Mouse (Mus musculus) neural tube, embryonic 12.5 days (tissue): ENCODE data around the gene Ccdc22. TPM values are rescaled to one million over a fixed set of nuclear protein-coding genes. Genes with fewer than 3 reads are reported as not detected.

Experiments used
- ATAC-seq: fragments of 200-750 bp; cut with Nextera tagmentation; 2 replicates; pipeline ENCODE4 v1.8.0; 2017; ENCODE audit warnings: low read depth, mild to moderate bottlenecking, moderate TSS enrichment, moderate library complexity; ENCODE audit not compliant: low FRiP score
- H3K27ac ChIP-seq: fragments of 300-500 bp; sonication (generic); 2 replicates; pipeline ENCODE4 v1.5.1; 2016
- H3K27me3 ChIP-seq: fragments of 300-500 bp; sonication (generic); replicated peaks from 2 replicates; pipeline ENCODE4 v1.6.1; 2016; ENCODE audit warnings: mild to moderate bottlenecking
- H3K36me3 ChIP-seq: fragments of 300-500 bp; sonication (generic); 2 replicates; pipeline ENCODE4 v1.6.1; 2016; ENCODE audit warnings: mild to moderate bottlenecking
- H3K4me1 ChIP-seq: fragments of 300-500 bp; sonication (generic); 2 replicates; pipeline ENCODE4 v1.6.1; 2016
- H3K4me2 ChIP-seq: fragments of 300-500 bp; sonication (generic); replicated peaks from 2 replicates; pipeline ENCODE4 v1.6.1; 2016; ENCODE audit warnings: mild to moderate bottlenecking
- H3K4me3 ChIP-seq: fragments of 300-500 bp; sonication (generic); 2 replicates; pipeline ENCODE4 v1.5.1; 2016
- H3K9ac ChIP-seq: fragments of 300-500 bp; sonication (generic); 2 replicates; pipeline ENCODE4 v1.6.1; 2016; ENCODE audit warnings: mild to moderate bottlenecking
- H3K9me3 ChIP-seq: fragments of 300-500 bp; sonication (generic); 2 replicates; pipeline ENCODE4 v1.6.1; 2016; ENCODE audit warnings: mild to moderate bottlenecking
- WGBS: fragments of 180-500 bp; shearing (Covaris S2); methylation state at CpG from one replicate; pipeline ENCODE4 v1.1.7; 2016; 5-methylcytosine and 5-hydroxymethylcytosine counted together
- polyA plus RNA-seq: library from polyadenylated mRNA; unstranded; fragments of >200 nt; fragmentation: Nextera tagmentation; extraction: Ambion mirVana; gene quantifications from 2 replicates; pipeline ENCODE4 v1.2.1, GENCODE M21; 2016

Gene Ccdc22
- polyA plus RNA-seq: 30.2 and 30.6 TPM in 2 replicates

DNA sequence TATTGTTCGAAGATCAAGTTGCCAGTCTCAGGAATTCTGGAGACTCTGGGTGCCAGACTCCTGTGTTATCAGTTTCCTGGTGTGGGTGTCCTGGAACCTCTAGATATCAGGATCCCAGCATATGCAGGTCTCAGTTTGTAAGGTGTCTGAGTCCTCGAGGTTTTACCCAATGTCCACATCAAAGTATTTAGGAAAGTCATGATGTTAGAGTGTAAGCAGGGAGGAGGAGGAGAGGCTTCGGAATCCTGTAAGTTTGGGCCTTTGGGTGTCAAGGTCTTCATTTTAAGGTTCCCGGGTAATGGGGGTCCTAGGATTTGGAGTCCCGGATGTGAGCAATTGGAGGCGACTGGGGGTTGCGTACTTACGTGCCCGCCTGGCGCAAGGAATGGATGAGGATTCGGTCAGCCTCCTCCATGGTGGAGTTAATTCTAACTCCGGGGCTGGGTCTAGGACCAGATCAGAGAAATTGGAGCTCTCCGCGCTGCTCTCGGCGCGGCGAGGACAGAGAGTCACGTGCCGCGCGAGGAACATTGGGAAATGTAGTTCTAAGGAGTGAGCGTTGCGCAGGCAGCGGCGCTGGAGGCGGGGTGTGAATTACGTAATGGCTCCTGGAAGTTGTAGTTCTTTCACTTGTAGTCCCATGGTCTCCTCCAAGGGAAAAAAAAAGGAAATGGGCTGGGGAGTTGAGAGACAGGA, at the start of gene Ccdc22:
Gene Ccdc22 (minus strand): TSS at position 639 of the 696 bp plus-strand sequence.
- Histone ChIP-seq H3K9me3 (no peaks in the 10 kb centered on the region), H3K4me1 (0 out of 2 replicates have a peak, but pooled peaks cover 5% of the 10 kb centered on the region), H3K4me2 (peak within 1 kb of the TSS; percentile 53), H3K9ac (peak within 1 kb of the TSS; percentile 42), H3K4me3 (peak within 1 kb of the TSS; percentile 36), H3K36me3 (no peaks in the 10 kb centered on the region), H3K27ac (no peak within 1 kb of the TSS), H3K27me3 (no peaks in the 10 kb centered on the region)
- 17% methylated on average over 28 of the region's 28 CpGs for WGBS
- ATAC-seq: peak; percentile 91

DNA sequence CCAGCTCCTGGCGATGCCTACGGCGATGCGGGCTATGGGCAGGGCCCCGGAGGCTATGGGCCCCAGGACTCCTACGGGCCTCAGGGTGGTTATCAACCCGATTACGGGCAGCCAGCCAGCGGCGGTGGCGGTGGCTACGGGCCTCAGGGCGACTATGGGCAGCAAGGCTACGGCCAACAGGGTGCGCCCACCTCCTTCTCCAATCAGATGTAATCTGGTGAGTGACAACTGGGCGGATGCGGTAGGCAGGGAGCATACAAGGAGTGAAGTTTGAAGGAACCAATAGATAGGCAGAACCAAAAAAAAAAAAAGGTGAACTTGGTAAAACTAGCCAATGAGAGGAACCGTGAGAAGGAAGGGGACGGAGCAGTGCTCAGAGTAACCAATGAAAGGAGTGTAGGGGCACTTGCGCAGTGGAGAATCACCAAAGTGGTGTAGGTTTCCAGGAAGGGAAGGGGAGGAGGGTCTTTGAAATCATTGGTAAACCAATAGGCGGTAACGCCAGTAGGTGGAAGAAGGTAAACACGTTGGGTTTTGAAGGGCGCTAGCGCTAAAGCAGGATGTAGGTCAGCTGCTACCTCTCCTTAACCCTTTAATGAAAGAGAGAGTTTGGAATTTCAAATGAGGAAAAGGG, 43.5 kb upstream of the Ccdc22 start:
- 12% methylated on average over 25 of the region's 25 CpGs for WGBS
- Histone ChIP-seq H3K4me3 (peak overlapping the region; percentile 32), H3K4me1 (no peaks in the 10 kb centered on the region), H3K36me3 (no peaks in the 10 kb centered on the region), H3K9me3 (no peaks in the 10 kb centered on the region), H3K9ac (0 out of 2 replicates have a peak overlapping the region, but pooled peaks have one; percentile 42), H3K27ac (no peak overlapping the region), H3K4me2 (peak overlapping the region; percentile 56), H3K27me3 (no peaks in the 10 kb centered on the region)
- ATAC-seq: peak; percentile 97

DNA sequence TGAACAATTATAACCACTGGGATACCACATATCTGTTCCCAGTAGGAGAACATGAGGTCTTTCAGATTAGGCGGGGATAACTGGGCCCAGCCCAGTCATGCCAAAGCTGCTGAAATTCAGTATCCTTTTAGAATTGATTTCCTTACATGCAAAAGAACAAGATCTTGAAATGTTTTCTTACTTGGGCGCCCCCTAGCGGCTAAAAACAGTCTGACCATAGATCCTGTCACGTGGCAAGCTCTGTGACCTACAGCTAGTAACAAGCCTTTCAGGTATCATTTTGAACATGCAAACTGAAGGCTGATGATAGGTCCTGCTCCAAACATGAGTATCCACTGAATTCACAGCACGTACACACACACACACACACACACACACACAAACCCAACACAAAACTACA, 40.0 kb upstream of the Ccdc22 start:
- no peak overlapping the region for H3K4me3 ChIP-seq
- H3K4me1 ChIP-seq: 0 out of 2 replicates have a peak, but pooled peaks cover 5% of the 10 kb centered on the region
- no peak overlapping the region for H3K27ac ChIP-seq
- H3K9ac ChIP-seq: no peak overlapping the region
- H3K4me2 ChIP-seq: no peak overlapping the region
- no peaks in the 10 kb centered on the region for H3K36me3 ChIP-seq
- WGBS: 14% methylated on average over 5 of the region's 5 CpGs
- no peak for ATAC-seq
- H3K9me3 ChIP-seq: no peaks in the 10 kb centered on the region
- H3K27me3 ChIP-seq: no peaks in the 10 kb centered on the region

DNA sequence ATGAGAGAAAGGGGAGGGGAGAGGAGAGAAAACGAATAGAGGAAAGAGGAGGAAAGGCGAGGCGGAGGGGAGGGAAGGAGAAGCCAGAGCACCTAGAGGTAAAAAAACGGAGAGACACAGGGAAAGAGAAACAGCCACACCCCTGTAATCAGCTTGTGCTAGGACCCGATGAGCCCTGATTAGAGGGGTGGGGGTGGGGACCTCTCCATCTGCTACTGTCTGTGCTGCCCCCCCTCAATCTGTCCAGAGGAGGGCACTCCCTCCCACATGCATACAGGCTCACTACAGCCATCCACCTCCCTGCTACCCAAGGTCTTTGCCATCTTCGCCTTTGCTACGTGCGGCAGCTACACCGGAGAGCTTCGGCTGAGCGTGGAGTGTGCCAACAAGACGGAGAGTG, 35.5 kb upstream of the Ccdc22 start:
- 33% methylated on average over 12 of the region's 12 CpGs for WGBS
- H3K36me3 ChIP-seq: no peaks in the 10 kb centered on the region
- peak overlapping the region; percentile 55 for H3K4me2 ChIP-seq

DNA sequence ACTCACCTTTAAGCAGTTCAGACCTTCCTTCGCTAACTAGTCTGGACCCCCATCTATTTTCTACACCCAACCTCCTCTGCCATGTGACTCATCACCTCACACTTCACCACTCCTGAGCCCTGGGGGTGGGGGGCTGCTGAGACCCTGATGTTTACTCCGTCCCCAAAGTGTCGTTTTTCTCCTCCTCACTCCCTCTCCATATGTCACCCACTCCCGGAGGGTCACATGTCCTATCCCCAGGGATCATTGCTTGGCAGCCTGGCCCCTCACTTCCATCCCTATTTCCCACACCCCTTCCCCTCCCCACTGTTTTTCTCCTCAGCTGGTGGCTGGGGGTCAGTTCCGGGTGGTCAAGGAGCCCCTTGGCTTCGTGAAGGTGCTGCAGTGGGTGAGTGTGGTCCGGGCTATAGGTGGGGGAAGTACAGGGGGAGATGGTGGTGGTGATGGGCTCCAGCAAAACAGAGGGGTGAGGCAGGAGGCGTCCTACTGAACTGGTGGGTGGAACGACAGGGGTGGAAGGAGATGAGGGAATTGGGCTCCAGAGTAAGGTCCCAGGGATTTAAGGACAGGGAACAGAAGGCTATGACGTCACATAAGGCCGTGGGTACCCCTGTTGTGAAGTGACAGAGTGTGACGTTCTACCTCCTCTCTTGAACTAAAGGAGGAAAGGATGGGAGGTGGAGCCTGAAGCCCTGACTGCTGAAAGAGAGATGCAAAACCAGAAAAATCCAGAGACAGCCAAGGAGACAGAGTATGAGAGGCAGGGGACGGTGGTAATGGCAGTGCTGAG, 34.4 kb upstream of the Ccdc22 start:
- Histone ChIP-seq H3K9me3 (no peaks in the 10 kb centered on the region), H3K4me3 (peak overlapping the region; percentile 49), H3K27ac (no peak overlapping the region), H3K9ac (peak overlapping the region; percentile 55), H3K4me1 (0 out of 2 replicates have a peak, but pooled peaks cover 5% of the 10 kb centered on the region), H3K36me3 (no peaks in the 10 kb centered on the region), H3K4me2 (peak overlapping the region; percentile 55), H3K27me3 (no peaks in the 10 kb centered on the region)
- peak; percentile 54 for ATAC-seq
- WGBS: 24% methylated on average over 13 of the region's 13 CpGs

More for the DNA sequence above, 35.5 kb upstream of the Ccdc22 start:
- 0 out of 2 replicates have a peak overlapping the region, but pooled peaks have one; percentile 13 for H3K9ac ChIP-seq
- no peak overlapping the region for H3K4me3 ChIP-seq
- ATAC-seq: no peak
- no peaks in the 10 kb centered on the region for H3K9me3 ChIP-seq
- no peak overlapping the region for H3K27ac ChIP-seq
- 0 out of 2 replicates have a peak, but pooled peaks cover 5% of the 10 kb centered on the region for H3K4me1 ChIP-seq
- H3K27me3 ChIP-seq: no peaks in the 10 kb centered on the region

DNA sequence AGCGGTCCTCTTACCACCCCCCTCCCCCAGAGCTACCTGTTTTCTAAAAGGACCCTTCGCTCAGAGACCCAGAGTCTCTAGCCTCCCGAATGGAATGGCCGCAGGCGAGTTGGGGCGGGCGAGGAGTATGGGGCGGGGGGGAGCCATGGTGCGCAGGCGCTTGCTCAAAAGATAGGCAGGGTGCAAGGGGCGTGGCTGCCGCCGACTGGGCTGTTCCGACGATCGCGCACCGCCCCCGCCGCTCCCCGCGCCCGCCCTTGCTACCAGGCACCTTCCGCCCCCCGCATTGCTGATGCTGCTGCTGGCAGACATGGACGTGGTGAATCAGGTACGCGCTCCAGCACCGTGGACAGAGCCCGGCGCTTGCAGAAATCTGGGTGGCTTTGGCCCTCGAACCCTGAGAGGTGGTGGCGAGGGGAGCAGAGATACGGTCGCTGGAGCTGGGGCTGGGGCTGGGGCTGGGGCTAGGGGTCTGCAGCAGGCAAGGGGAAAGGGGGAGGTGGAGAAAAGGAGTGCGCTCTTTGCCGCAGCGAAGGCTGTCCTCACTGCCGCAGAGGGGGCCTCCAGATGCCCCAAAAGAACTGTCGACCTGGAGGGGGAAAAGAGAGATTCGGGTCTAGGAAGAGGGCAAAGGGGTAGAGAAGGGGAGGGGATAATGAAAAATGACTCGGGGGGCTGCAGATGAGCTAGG, 33.2 kb upstream of the Ccdc22 start, which contains the start of gene Syp:
Gene Syp (plus strand): TSS at position 71 of the 691 bp plus-strand sequence.
- Histone ChIP-seq H3K27ac (no peak within 1 kb of the TSS), H3K9me3 (no peaks in the 10 kb centered on the region), H3K36me3 (no peaks in the 10 kb centered on the region), H3K4me2 (peak within 1 kb of the TSS; percentile 55), H3K9ac (peak within 1 kb of the TSS; percentile 55), H3K27me3 (no peaks in the 10 kb centered on the region), H3K4me1 (0 out of 2 replicates have a peak, but pooled peaks cover 5% of the 10 kb centered on the region), H3K4me3 (peak within 1 kb of the TSS; percentile 49)
- ATAC-seq: peak; percentile 83
- 16% methylated on average over 42 of the region's 42 CpGs for WGBS

DNA sequence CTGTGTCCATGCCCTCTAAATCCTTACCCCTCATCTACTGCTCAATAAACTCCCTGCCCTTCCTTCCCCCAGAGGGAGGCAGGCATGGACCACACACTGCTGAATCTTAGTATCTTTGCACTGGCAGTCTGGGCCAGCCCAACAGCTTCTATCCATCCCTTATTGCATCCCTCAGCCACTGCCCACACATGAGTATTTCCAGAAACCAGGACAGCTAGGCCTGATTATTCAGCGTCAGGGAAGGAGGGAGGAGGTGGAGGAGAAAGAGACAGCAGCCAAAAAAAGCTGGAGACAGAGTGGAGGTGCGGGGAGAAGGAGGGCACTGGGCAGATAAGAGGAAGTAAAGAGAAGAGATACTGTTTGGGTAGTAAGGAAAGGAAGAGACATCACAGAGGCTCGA, 29.8 kb upstream of the Ccdc22 start:
- H3K27me3 ChIP-seq: no peaks in the 10 kb centered on the region
- WGBS: 80% methylated on average over 3 of the region's 3 CpGs
- H3K36me3 ChIP-seq: no peaks in the 10 kb centered on the region
- H3K4me2 ChIP-seq: no peak overlapping the region
- no peaks in the 10 kb centered on the region for H3K4me1 ChIP-seq
- no peak overlapping the region for H3K27ac ChIP-seq
- H3K4me3 ChIP-seq: no peak overlapping the region
- no peak overlapping the region for H3K9ac ChIP-seq
- no peak for ATAC-seq
- H3K9me3 ChIP-seq: no peaks in the 10 kb centered on the region

DNA sequence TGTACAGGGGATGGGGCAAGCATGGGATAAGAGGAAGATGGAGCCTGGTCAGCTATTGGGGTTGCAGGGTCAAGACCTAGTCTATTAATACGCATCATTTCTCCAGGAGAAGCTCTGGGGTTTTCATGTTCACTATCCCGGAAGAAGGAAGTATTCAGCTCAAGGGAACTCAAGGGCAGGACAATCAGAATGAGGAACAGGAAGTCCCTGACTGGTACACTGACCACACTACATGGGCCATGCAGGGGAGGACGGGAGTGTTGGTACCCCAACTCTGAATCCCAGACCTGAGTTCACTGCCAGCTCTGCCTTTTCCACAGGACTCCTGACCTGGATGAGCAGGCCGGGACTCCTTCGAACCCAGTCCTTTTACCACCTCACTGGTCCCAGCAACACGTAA, 27.2 kb upstream of the Ccdc22 start:
- Histone ChIP-seq H3K4me3 (no peak overlapping the region), H3K27me3 (no peaks in the 10 kb centered on the region), H3K9me3 (no peaks in the 10 kb centered on the region), H3K9ac (no peak overlapping the region), H3K4me1 (no peaks in the 10 kb centered on the region), H3K27ac (no peak overlapping the region), H3K4me2 (no peak overlapping the region), H3K36me3 (no peaks in the 10 kb centered on the region)
- 91% methylated on average over 6 of the region's 6 CpGs for WGBS
- ATAC-seq: no peak

DNA sequence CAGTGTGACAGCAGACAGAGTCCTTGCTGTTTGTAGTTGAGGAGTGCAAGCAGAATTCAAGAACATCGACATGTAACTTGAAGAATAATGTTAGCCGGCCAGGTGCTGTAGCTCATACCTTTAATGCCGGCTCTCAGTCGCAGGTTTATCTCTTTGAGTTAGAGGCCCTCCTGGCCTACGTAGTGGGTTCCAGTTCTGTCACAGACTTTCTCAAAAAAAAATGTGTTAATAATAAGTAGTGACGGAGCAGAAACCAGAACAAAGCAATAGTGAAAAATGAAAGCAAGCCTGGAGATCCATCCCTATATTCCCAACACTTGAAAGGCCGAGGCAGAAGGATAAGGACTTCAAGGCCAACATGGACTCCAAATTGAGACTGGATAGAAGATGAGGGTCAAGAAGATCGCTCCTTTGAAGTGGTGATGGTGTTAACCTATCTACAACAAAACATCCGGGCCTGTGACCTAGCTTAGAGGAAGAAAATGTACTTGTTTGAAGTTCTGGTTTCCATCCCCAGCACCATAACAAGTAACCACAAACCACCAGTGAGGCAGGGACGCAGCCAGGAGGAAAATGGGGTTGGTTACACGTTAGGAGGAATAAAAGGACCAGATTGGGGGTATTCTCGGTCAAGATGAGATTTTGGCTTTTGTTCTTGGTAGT, 12.7 kb upstream of the Ccdc22 start:
- WGBS: 83% methylated on average over 12 of the region's 12 CpGs
- no peak overlapping the region for H3K4me3 ChIP-seq
- no peak for ATAC-seq
- H3K27me3 ChIP-seq: no peaks in the 10 kb centered on the region
- no peak overlapping the region for H3K4me2 ChIP-seq
- no peak overlapping the region for H3K27ac ChIP-seq
- no peaks in the 10 kb centered on the region for H3K9me3 ChIP-seq
- no peak overlapping the region for H3K9ac ChIP-seq
- H3K4me1 ChIP-seq: no peaks in the 10 kb centered on the region
- H3K36me3 ChIP-seq: no peaks in the 10 kb centered on the region

DNA sequence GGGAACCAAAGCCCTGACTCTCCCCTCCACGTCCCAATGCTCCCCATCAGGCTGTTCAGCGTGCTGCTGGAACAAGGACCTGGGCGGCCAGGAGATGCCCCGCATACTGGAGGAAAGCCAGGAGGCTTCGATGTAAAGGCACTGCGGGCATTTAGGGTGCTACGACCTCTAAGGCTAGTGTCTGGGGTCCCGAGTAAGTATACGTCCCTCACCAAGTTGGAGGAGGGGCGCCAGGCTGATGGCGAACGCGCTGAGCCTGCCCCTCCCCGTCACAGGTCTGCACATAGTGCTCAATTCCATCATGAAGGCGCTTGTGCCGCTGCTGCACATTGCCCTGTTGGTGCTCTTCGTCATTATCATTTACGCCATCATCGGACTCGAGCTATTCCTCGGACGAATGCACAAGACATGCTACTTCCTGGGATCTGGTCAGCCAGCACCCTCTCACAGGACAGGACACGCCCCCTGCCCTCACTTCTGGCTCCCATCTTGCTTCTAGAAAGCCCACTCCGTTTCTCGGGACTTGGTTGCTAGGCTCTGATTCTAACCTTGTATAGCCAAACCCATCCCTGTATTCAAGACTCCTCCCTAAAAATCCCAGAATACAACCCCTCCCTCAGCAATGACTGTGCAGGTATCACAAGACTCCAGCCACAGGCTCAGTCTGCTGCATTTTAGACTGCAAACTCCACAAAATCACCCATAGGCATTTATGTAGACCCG, 5.4 kb upstream of the Ccdc22 start:
- Histone ChIP-seq H3K27ac (no peak overlapping the region), H3K4me1 (no peaks in the 10 kb centered on the region), H3K27me3 (no peaks in the 10 kb centered on the region), H3K36me3 (no peaks in the 10 kb centered on the region), H3K9me3 (no peaks in the 10 kb centered on the region), H3K4me3 (peak overlapping the region; percentile 30), H3K9ac (0 out of 2 replicates have a peak overlapping the region, but pooled peaks have one; percentile 21), H3K4me2 (peak overlapping the region; percentile 65)
- 17% methylated on average over 26 of the region's 26 CpGs for WGBS
- ATAC-seq: peak; percentile 67

DNA sequence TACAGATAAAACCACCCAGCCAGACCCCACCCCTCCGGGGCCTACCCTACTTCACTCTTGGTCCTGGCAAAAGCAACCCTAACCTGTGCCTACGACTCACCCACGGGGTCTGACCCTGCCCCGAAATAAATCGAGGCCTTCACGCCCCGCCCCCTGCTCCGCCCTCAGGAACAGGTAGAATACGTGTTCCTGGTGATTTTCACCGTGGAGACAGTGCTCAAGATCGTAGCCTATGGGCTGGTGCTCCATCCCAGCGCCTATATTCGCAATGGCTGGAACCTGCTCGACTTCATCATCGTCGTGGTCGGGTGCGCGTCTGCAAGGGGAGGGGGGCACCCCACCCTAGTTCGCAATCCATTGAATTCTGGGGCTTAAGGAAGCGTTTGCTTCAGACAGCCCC, 4.7 kb upstream of the Ccdc22 start:
- no peak overlapping the region for H3K9ac ChIP-seq
- 21% methylated on average over 21 of the region's 21 CpGs for WGBS
- no peaks in the 10 kb centered on the region for H3K9me3 ChIP-seq
- H3K27ac ChIP-seq: no peak overlapping the region
- ATAC-seq: no peak
- no peaks in the 10 kb centered on the region for H3K36me3 ChIP-seq
- peak overlapping the region; percentile 30; the same call in 1 of the 2 replicates for H3K4me3 ChIP-seq
- H3K4me2 ChIP-seq: peak overlapping the region; percentile 65
- H3K4me1 ChIP-seq: no peaks in the 10 kb centered on the region
- no peaks in the 10 kb centered on the region for H3K27me3 ChIP-seq
